Mouse (Mus musculus): ENCODE measurements around the gene Krt36. TPM values are rescaled to one million over a fixed set of nuclear protein-coding genes. Genes with fewer than 3 reads are reported as not detected.

Gene Krt36
- total RNA-seq, 2 experiments from 2014 or later = not detected

GRCm38 (mm10) chr11:100087861-100088260 is 17.6 kb downstream of the Krt36 start, which contains the start of gene Krt32:
TSS of gene Krt32 (minus strand) at chr11:100088226.
- DNase-seq = no peak

GRCm38 (mm10) chr11:100073873-100074272 is 31.6 kb downstream of the Krt36 start:
- DNase-seq = no peak

DNA sequence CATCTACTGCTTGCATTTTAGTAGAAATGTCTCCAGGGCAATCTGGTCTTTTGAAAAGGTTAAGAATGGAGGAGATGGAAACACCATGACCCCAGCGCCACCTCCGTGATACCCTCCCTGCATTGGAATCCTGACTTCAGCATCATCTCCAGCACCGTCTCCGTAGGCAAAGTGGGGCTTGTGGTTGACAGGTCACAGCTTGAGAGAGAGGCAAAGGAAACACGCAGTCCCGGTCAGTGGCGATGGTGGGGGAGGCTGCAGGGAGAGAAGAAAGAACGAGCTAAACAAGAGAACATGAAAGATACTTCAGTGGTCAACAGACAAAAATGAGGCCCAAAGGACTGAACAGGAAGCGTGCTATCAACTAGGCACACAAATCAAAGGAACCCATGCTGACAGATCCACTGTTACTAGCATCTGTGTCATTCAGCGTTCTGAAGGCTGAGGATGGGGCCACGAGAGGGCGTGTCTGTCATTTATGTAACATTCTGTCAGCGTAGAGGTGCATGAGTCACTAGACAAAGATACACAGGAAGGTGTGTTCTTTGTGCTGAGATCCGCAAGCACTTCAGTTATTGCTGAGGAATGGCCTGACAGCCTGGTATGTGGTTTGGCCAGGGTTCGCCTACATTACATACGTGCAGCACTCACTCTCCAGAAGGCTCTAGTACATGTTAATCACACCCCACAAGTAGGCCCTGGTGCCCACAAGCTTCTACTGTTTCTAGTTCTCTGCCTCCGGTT is 38.0 kb downstream of the Krt36 start:
- no peak for DNase-seq

- DNase-seq = no peak
Observed at GRCm38 (mm10) chr11:100066236-100067010, 39.0 kb downstream of the Krt36 start.

DNA sequence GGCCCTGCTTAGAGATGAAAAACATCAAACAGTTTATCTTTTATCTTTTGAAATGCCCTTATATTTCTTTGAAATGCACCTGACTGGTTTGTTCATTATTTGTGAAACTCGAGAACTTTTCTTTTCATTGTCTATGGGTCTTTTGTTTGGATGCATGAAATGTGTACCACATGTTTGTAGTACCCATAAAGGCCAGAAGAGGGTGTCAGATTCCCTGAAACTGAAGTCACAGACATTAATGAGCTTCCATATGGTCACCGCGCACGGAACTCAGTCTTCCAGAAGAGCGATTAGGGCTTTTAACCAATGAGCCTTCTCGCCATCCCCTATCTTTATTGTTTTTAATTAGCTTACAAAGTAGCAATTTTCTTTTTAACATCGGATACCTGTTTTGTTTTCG is 46.6 kb downstream of the Krt36 start:
- DNase-seq = no peak

GRCm38 (mm10) chr11:100055686-100056655 is 49.5 kb downstream of the Krt36 start:
- no peak for DNase-seq

Other genes with a start within 250 kb of the Krt36 start
- not detected for gene Gm11568, start 247.7 kb downstream of the Krt36 start, total RNA-seq (2021)
- not detected for gene Gm11559, start 241.2 kb downstream of the Krt36 start, total RNA-seq (2021)
- gene Krtap9-1, start 232.2 kb downstream of the Krt36 start, total RNA-seq (2021) = not detected
- not detected for gene Gm11567, start 226.4 kb downstream of the Krt36 start, total RNA-seq (2021)
- gene Krtap31-1, start 197.7 kb downstream of the Krt36 start, total RNA-seq (2021) = not detected
- gene Gm11565, start 190.9 kb downstream of the Krt36 start, total RNA-seq (2021) = not detected
- gene Krtap31-2, start 169.3 kb downstream of the Krt36 start, total RNA-seq (2021) = not detected
- gene Krtap9-5, start 157.2 kb downstream of the Krt36 start, total RNA-seq (2021) = not detected
- not detected for gene Krtap29-1, start 126.6 kb downstream of the Krt36 start, total RNA-seq (2021)
- not detected for gene Krtap16-1, start 119.0 kb downstream of the Krt36 start, total RNA-seq (2021)
- gene Krtap17-1, start 111.6 kb downstream of the Krt36 start, total RNA-seq (2021) = not detected
- not detected for gene Krt33a, start 89.4 kb downstream of the Krt36 start, total RNA-seq (2021)
- gene Krt33b, start 75.8 kb downstream of the Krt36 start, total RNA-seq (2021) = not detected
- gene Krt34, start 64.1 kb downstream of the Krt36 start, total RNA-seq (2021) = not detected
- not detected for gene Krt31, start 55.1 kb downstream of the Krt36 start, total RNA-seq (2021)
- not detected for gene Krt32, start 17.4 kb downstream of the Krt36 start, total RNA-seq (2021)
- not detected for gene Krt35, start 9.4 kb downstream of the Krt36 start, total RNA-seq (2021)
- gene Krt13, start 15.9 kb upstream of the Krt36 start, total RNA-seq (2021) = not detected
- gene Krt15, start 30.3 kb upstream of the Krt36 start, total RNA-seq (2021) = under 1 TPM; 0.23 to 0.40 TPM
- gene Krt19, start 43.0 kb upstream of the Krt36 start, total RNA-seq (2021) = under 1 TPM; 0.23 to 0.52 TPM
- gene Krt9, start 87.6 kb upstream of the Krt36 start, total RNA-seq (2021) = 1 to 10 TPM; 2.5 to 2.7 TPM
- not detected for gene Krt14, start 101.9 kb upstream of the Krt36 start, total RNA-seq (2021)
- gene Krt16, start 143.3 kb upstream of the Krt36 start, total RNA-seq (2021) = not detected
- not detected for gene Krt17, start 155.4 kb upstream of the Krt36 start, total RNA-seq (2021)
- gene Krt42, start 164.2 kb upstream of the Krt36 start, total RNA-seq (2021) = not detected
- gene Eif1, start 214.3 kb upstream of the Krt36 start, total RNA-seq (2021) = 100 to 1,000 TPM; 775 to 777 TPM
- not detected for gene Gast, start 228.8 kb upstream of the Krt36 start, total RNA-seq (2021)

Measured in layer of hippocampus, postnatal 36 days (tissue).